Mouse (Mus musculus) small intestine, adult 2 months (tissue): ENCODE data around the gene B4galt1.

Experiments used
- CTCF ChIP-seq: fragments of 200-500 bp; IDR thresholded peaks from 2 replicates; pipeline ENCODE4 v1.5.1; 2012; ENCODE audit warnings: low read depth, mild to moderate bottlenecking, control low read depth, inconsistent platforms, low read length, moderate library complexity, mixed read lengths; ENCODE audit not compliant: insufficient replicate concordance, insufficient read length; ENCODE audit errors: extremely low read depth
- POLR2A ChIP-seq: fragments of 200-500 bp; IDR thresholded peaks from 2 replicates; pipeline ENCODE4 v1.6.1; 2012; ENCODE audit warnings: low read depth, mild to moderate bottlenecking, control low read depth, inconsistent platforms, low read length, moderate library complexity

- TF ChIP-seq POLR2A: no peak
- TF ChIP-seq CTCF: no peak
These were observed 20.2 kb downstream of the B4galt1 start for GRCm38 (mm10) chr4:40833381-40834231.
